Mouse (Mus musculus): ENCODE results near the gene 4921504E06Rik. TPM values are rescaled to one million over a fixed set of nuclear protein-coding genes. Genes with fewer than 3 reads are reported as not detected.
A peak's percentile ranks its signal among the peaks of the same experiment; 100 is the strongest.

4921504E06Rik gene
- polyA plus RNA-seq, 1 experiment from 2014 or later, result not detected

DNA sequence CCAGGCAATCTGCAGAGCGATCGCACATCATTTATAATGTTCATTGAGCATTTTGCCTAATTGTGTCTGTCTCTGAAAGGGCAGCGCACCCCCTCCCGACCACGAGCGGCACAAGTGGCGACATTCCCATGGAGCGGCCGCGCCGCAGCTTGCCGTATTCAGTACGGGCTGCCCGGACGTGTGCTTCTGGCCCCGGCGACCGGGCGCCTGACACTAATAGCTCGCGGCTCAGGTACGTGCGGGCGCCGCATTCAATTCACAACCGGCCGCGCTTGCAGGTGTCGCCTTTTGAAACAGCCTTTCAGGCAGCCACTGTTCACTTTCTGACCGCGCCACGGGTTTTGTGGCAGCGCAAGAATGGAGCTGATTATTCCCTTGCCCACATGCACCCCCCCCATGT, 123.0 kb downstream of the 4921504E06Rik start:
- Histone ChIP-seq H3K27me3 (ENCODE audit: insufficient read depth, poor library complexity, severe bottlenecking) (peaks cover 100% of the 10 kb centered on the region), H3K4me3 (peak overlapping the region; percentile 38), H3K36me3 (no peaks in the 10 kb centered on the region), H3K27ac (no peak overlapping the region), H3K4me1 (replicated peaks) (peaks cover 22% of the 10 kb centered on the region), H3K9me3 (no peaks in the 10 kb centered on the region)
- under 1% methylated on average over 33 of the region's 33 CpGs for WGBS
- peak; percentile 59 for DNase-seq (ENCODE audit: low spot score)

DNA sequence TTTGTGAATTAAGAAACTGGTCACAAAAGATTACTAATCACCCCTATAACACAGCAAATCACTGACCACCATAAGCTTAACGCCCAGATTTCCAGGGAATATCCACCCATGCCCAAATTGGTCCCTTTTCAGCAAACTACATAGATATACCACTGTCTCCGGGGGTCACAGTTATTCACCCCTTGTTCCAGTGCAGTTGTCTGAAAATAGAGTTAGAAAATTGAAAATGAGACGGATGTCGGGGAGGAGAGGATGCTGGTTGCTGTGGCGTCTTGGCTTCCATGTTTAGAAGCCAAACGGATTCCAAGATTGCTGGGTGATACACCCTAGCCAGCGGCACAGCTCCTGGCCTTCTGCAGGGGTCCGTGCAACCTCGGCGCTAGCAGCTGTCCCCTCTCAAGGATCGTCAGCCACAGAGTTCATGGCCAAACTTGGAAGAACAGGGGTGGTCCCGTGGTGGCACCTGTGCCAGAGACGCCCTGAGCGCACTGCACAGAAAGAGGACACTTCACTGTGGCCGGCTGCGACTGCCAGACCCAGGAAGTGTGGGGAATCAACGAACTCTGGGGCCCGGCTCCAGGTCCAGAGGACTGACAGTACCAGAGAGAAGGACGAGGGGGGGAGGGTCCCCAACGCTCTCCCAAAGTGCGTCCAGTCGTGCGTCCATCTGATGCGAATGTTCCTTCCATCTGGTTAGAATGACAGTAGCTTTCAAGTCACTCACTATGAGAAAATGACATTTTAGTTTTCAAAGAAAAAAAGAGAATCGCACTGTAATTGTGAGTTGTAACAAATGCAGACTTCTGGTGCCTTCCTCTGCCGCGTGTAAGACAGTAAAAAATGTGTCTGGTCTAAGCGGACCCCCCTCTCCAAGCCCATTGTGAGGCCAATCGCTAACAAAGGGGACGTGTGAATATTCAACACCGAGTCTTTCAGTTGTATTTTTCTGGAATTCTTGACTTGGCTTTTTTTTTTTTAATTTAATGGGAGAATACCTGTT, 123.7 kb downstream of the 4921504E06Rik start:
- Histone ChIP-seq H3K4me1 (replicated peaks) (peaks cover 22% of the 10 kb centered on the region), H3K27ac (no peak overlapping the region), H3K9me3 (no peaks in the 10 kb centered on the region), H3K36me3 (no peaks in the 10 kb centered on the region), H3K4me3 (peak overlapping the region; percentile 38; the same call in 1 of the 2 replicates), H3K27me3 (ENCODE audit: insufficient read depth, poor library complexity, severe bottlenecking) (peaks cover 100% of the 10 kb centered on the region)
- DNase-seq (ENCODE audit: low spot score), result no peak
- WGBS, result 3% methylated on average over 31 of the region's 31 CpGs

DNA sequence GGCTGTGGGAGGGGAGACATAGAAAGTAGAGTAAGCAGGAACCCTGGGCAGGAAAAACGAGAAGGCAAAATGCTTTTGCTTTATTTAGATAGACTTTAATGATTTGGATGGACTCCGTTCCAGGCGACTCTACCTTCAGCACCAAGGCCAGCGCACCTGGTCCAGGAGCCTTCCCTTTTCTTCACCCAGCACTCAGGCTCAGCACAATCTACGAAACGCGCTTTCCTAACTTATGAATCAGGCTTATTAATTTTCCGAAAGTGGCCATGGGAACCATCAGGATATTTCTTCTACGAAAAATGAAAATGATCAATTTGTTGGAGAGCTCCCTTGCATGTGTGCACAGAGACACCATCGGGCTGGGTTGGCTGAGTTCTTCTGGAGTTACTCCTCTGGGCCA, 124.7 kb downstream of the 4921504E06Rik start:
- Histone ChIP-seq H3K27me3 (ENCODE audit: insufficient read depth, poor library complexity, severe bottlenecking) (peaks cover 99% of the 10 kb centered on the region), H3K4me3 (no peak overlapping the region), H3K9me3 (no peaks in the 10 kb centered on the region), H3K27ac (no peak overlapping the region), H3K36me3 (no peaks in the 10 kb centered on the region), H3K4me1 (replicated peaks) (peaks cover 22% of the 10 kb centered on the region)
- DNase-seq (ENCODE audit: low spot score), result peak; percentile 64
- 5% methylated on average over 10 of the region's 10 CpGs for WGBS

DNA sequence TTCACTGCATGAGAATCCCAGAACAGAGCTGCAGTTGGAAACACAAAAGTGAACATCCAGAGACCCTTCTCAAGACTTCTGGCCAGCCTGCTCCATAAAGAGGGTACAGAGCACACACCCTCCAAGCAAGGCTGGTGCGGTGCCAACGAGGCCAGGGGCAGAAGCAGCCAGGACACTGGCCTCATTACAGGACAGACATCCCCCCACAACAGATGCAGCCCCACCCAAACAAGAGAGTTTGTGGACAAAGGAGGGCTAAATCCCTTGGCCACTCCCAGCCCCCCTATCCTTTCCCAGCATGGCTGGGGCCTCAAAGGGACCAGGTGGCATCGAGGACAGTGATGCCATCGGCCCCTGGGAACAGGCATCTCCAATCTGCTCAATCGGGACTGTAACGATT, 130.6 kb downstream of the 4921504E06Rik start:
- H3K4me1 ChIP-seq (replicated peaks), result 0 out of 2 replicates have a peak, but pooled peaks cover 4% of the 10 kb centered on the region
- no peaks in the 10 kb centered on the region for H3K9me3 ChIP-seq
- no peak overlapping the region for H3K27ac ChIP-seq
- H3K36me3 ChIP-seq, result no peaks in the 10 kb centered on the region
- no peak overlapping the region for H3K4me3 ChIP-seq
- WGBS, result 74% methylated on average over 6 of the region's 6 CpGs
- no peak for DNase-seq (ENCODE audit: low spot score)
- H3K27me3 ChIP-seq (ENCODE audit: insufficient read depth, poor library complexity, severe bottlenecking), result peaks cover 68% of the 10 kb centered on the region

DNA sequence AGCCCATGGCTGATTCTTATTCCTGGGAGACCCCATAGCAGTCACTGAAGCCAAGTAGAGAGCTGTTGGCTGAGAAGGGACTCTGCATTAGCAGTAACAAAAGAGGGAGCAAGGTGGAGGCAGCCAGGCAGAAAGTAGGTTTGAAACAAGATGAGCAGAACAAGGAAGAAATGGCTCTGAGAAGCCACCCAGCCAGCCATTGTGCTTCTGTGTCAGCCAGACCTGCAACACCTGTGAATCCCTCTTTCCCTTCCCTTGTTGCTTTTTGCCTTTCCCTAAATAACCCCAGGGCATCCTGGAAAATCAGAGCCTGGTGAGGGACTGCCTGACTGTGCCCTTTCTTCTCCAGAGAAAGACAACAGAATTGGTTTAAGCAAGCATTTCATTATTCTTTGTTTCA, 131.5 kb downstream of the 4921504E06Rik start:
- peaks cover 67% of the 10 kb centered on the region for H3K27me3 ChIP-seq (ENCODE audit: insufficient read depth, poor library complexity, severe bottlenecking)
- 0 out of 2 replicates have a peak, but pooled peaks cover 4% of the 10 kb centered on the region for H3K4me1 ChIP-seq (replicated peaks)
- H3K27ac ChIP-seq, result no peak overlapping the region
- DNase-seq (ENCODE audit: low spot score), result no peak
- H3K36me3 ChIP-seq, result no peaks in the 10 kb centered on the region
- H3K4me3 ChIP-seq, result no peak overlapping the region
- no peaks in the 10 kb centered on the region for H3K9me3 ChIP-seq

DNA sequence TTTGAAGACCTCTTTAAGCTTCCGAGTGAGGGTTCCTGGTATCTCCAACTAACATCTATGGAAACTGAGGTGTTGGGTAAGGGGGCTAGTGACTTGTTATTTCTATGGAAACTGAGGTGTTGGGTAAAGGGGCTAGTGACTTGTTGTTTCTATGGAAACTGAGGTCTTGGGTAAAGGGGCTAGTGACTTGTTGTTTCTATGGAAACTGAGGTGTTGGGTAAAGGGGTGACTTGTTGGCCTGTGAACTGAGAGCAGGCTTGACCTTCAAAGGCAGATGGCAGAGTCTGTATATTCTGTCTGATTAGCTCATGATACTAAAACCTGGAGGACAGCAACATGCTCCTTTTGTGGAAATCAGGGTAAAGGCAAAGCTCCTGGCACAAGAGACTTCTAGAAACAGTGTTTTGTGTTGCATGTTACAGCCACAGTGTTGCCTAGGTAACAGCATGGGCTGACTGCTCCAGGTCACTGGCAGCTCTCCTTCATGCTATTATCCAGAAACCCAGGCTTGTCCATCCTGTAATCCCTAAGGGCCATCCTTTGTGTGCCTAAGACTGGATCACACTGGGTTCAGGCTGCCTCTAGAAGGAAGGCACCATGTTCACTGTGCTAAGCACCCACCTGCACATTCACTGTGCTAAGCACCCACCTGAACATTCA, 133.9 kb downstream of the 4921504E06Rik start:
- Histone ChIP-seq H3K36me3 (no peaks in the 10 kb centered on the region), H3K27ac (no peak overlapping the region), H3K4me3 (no peak overlapping the region), H3K27me3 (ENCODE audit: insufficient read depth, poor library complexity, severe bottlenecking) (peaks cover 59% of the 10 kb centered on the region), H3K9me3 (no peaks in the 10 kb centered on the region), H3K4me1 (replicated peaks) (peaks cover 5% of the 10 kb centered on the region; the same call in 1 of the 2 replicates)
- DNase-seq (ENCODE audit: low spot score), result no peak
- 77% methylated on average over 1 of the region's 1 CpGs for WGBS

DNA sequence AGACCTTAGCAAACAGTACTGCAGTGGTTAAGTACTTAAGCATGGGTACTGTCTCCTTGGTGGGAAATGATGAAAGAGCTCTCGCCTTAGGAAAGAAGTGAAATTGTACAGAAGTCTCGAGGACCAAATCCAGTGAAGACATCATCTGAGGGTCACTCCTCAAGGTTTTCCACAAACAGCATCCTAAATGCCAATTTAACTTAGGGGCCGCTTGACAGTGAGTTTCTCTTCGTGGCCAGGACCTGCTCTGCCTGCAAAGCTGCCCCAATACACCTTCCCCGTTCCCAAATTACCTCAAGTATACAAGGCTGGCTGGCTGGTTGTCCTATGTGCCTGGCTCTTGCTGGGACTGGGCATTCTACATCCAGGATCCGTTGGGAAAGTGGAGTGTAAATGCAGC, 137.6 kb downstream of the 4921504E06Rik start:
- DNase-seq (ENCODE audit: low spot score), result no peak
- Histone ChIP-seq H3K4me1 (replicated peaks) (peaks cover 9% of the 10 kb centered on the region; the same call in 1 of the 2 replicates), H3K4me3 (no peak overlapping the region), H3K27ac (no peak overlapping the region), H3K9me3 (no peaks in the 10 kb centered on the region), H3K36me3 (no peaks in the 10 kb centered on the region), H3K27me3 (ENCODE audit: insufficient read depth, poor library complexity, severe bottlenecking) (peaks cover 23% of the 10 kb centered on the region)
- WGBS, result 68% methylated on average over 6 of the region's 6 CpGs

DNA sequence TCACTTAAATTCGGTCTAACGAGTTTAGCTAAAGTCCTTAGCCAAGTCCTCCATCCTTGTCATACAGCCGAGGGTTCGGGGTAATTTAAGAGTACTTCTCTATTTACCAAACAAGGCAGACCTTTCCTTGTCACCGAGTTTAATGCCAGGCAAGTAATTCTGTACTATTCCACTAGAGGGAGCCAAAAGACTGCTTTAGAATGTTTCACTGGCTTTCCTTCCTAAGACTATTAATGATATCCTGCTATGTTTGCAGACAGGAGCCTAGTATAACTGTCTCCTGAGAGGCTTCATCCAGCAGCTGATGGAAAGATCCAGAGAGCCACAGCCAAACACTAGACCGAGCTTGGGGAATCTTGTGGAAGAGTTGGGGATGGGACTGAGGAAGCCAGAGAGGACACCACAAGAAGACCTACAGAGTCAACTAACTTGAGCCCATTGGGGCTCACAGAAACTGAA, 138.6 kb downstream of the 4921504E06Rik start:
- H3K27me3 ChIP-seq (ENCODE audit: insufficient read depth, poor library complexity, severe bottlenecking), result peaks cover 23% of the 10 kb centered on the region
- H3K27ac ChIP-seq, result peak overlapping the region; percentile 66; the same call in 1 of the 2 replicates
- DNase-seq (ENCODE audit: low spot score), result no peak
- H3K4me3 ChIP-seq, result peak overlapping the region; percentile 42
- H3K9me3 ChIP-seq, result no peaks in the 10 kb centered on the region
- H3K36me3 ChIP-seq, result no peaks in the 10 kb centered on the region
- 2% methylated on average over 6 of the region's 6 CpGs for WGBS
- H3K4me1 ChIP-seq (replicated peaks), result peaks cover 8% of the 10 kb centered on the region; the same call in 1 of the 2 replicates

DNA sequence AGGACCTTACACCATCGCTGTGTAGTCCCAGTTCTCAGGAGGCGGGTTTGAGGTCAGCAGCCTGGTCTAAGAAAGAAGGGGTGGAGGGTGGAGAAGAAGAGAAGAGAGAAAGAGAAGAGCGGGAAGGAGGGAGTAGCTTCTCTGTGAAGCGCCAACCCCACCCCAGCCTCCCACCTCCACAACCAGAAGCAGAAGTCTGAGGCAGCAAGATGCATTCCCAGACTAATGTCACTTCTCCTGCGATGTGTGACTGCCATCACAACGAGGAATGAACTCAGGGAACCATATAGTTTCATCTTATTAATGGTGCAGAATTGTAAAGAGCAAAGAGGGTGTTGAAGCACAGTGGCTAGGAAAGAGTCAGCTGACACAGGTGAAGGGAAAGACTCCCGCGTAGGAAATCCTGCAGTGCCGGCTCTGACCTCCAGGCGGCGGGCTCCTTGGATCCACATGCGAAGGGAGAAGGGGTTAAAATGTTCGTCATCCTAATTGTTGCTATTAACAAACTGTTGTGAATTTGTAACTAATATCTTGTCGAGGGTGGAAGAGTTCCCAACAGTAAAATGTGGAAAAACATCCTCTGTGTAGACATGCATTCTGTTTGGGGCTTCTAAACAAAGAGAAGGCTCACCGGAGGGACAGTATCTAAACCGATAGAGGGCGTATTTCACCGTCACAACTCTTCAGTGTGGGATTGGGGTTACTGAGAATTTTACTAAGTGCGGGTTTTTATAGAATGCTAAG, 139.3 kb downstream of the 4921504E06Rik start:
- Histone ChIP-seq H3K9me3 (no peaks in the 10 kb centered on the region), H3K27me3 (ENCODE audit: insufficient read depth, poor library complexity, severe bottlenecking) (peaks cover 23% of the 10 kb centered on the region), H3K36me3 (no peaks in the 10 kb centered on the region), H3K27ac (peak overlapping the region; percentile 66), H3K4me1 (replicated peaks) (peaks cover 5% of the 10 kb centered on the region; the same call in 1 of the 2 replicates), H3K4me3 (peak overlapping the region; percentile 42)
- peak; percentile 65 for DNase-seq (ENCODE audit: low spot score)
- WGBS, result 20% methylated on average over 19 of the region's 19 CpGs

Other genes with a start within 250 kb of the 4921504E06Rik start
- gene Msrb2, start 182.5 kb downstream of the 4921504E06Rik start, polyA plus RNA-seq (2016; fragmentation: Nextera tagmentation; extraction: Ambion mirVana), result 13.8 and 16.3 TPM in 2 replicates
- gene Ptf1a, start 108.3 kb downstream of the 4921504E06Rik start, polyA plus RNA-seq (2016; fragmentation: Nextera tagmentation; extraction: Ambion mirVana), result 6.1 and 16.5 TPM in 2 replicates
- 0.36 and 0.90 TPM in 2 replicates for gene Otud1, start 103.8 kb upstream of the 4921504E06Rik start, polyA plus RNA-seq (2016; fragmentation: Nextera tagmentation; extraction: Ambion mirVana)